Mouse (Mus musculus): ENCODE data around the gene Brca1.

DNA sequence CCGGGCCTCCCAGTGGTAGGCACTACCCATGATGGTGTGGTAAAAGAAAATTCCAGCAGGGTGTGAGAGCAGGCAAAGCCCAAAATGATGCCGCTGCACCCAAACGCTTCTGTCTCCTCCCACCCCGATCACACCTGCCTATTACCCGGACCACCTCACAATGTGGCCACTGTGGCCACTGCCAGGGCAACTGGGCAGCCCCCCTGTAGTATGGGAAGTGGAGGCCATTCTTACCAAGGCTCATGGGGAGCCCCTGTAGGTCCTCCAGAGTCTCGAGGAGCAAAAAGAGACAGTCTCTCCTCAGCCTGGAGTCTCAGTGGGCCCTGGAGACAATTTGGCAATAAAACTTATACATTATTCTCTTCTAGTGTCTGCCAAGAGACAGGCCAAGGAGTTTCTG lies 47.4 kb upstream of the Brca1 start, which contains the start of gene Gm11634:
- TF ChIP-seq MYOG (IDR thresholded peaks at IDR 0.05; ENCODE audit: control insufficient read depth in 1 of 3, insufficient read depth in 1 of 3, insufficient read length in 2 of 3, low read depth in 2 of 3) (no peak), MAX (IDR thresholded peaks at IDR 0.05; ENCODE audit: low read depth) (no peak)

Measured in myocyte (in vitro differentiated cells).